Mouse (Mus musculus) frontal cortex, postnatal 14 days (tissue): Measurements from ENCODE around the gene Atg4c.

Experiments used
- DNase-seq, 2 experiments: peaks; one replicate each; pipeline ENCODE4 v3.0.0; 2022; ENCODE audit warnings: low spot score in 2 of 2

Atg4c gene

GRCm38 (mm10) chr4:99263663-99264062, 69.9 kb downstream of the Atg4c start:
- DNase-seq = no peak

GRCm38 (mm10) chr4:99266843-99267445, 73.2 kb downstream of the Atg4c start:
- no peak for DNase-seq

DNA sequence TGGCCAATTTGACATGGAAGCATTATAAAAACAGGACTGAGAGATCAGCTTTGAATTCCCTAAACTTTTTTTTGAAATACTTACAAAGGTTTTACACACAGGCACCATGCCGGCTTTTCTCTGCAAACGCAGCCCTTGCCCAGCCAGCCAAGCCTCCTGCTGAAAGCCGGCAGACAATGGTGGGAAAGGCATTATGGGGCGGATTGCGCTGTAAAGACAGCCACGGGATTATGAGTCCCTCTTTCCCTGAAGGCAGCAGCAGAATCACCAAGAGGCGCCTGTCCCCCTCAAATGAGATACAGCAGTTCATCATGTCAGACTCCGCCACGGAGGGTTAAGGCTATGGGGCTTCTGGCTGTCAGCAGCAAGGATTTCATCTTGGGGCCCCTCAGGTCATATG, 79.1 kb downstream of the Atg4c start:
- no peak for DNase-seq

GRCm38 (mm10) chr4:99273466-99273865, 79.7 kb downstream of the Atg4c start:
- no peak for DNase-seq

DNA sequence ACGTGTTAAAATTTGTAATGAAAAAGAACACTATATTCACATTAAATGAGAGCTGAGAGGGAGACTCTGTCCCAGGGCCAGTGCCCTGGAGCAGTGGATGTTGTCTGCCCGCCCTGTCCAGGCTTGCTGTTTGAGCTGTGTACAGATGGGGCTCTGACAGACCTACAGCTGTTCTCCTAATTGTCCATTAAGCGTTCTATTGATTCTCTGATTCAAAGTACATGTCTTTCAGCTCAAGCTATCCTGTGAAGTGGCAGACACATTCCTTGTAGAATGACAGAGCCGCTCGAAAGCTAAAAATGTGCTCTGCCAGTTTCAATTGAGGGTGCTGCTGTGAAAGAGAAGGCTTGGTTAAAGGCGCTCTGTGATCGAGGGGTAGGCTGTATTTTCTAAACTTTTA, 80.2 kb downstream of the Atg4c start:
- DNase-seq = no peak

- DNase-seq = no peak
These were observed 85.1 kb downstream of the Atg4c start for GRCm38 (mm10) chr4:99278876-99279275.

GRCm38 (mm10) chr4:99281711-99282110, 88.0 kb downstream of the Atg4c start:
- DNase-seq = no peak

DNA sequence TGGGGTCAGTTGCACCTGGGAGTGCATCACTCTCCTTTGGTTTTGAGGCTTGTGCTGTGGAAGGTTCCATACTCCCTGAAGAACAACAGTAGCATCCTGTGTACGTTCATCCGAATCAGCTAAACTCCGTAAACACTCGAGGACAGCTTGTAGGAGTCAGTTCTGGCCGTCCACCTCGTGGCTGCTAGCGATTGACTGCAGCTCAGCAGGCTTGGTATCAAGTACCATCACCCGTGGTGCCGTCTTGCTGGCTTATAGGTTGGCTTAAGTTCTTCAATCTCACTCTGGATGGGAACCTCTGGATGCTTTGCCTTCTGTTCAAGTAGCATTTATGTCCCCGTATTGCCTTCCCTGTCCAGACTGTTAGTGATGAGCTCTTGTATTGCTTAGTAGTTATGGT, 95.6 kb downstream of the Atg4c start:
- no peak for DNase-seq

DNA sequence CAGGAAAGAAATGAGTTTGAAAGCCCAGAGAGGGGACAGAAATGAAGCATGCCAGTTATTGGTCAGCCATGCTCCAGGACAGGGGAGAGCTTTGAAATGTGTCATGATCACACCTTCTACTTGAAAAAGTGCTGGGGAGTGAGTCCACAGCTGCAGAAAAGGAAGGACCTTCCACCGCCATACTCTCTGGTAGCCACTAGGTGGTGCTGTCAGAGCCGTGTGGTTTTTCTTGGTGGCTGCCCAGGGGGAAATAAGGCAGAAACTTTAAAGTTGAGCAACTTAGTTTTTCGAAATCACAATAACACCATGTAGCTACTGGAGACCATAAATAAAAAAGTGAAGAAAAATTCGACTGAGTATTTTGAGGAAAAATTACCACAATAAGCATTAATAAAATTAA, 104.9 kb downstream of the Atg4c start:
- peak in 1 of 2 experiments; percentile 22 for DNase-seq

GRCm38 (mm10) chr4:99304793-99305192, 111.1 kb downstream of the Atg4c start:
- DNase-seq = no peak
